Mouse (Mus musculus) frontal cortex, postnatal 10 days (tissue): ENCODE data around the gene Rrp8.
"Not testable (repeated sequence)": the region's sequence is repeated elsewhere in the genome, so short reads cannot be mapped to it uniquely, and the experiment has no call there.

ENCODE experiments used
- DNase-seq, 2 experiments: peaks; one replicate each; pipeline ENCODE4 v3.0.0; 2022; ENCODE audit warnings: low spot score in 2 of 2, mixed read lengths in 1 of 2

Rrp8 gene

GRCm38 (mm10) chr7:105747776-105748175 lies 10.6 kb upstream of the Rrp8 start:
- DNase-seq: no peak

- DNase-seq: peak; percentile 78 to 86
These were observed 6.9 kb upstream of the Rrp8 start, which contains the start of gene Taf10 for GRCm38 (mm10) chr7:105743926-105744590. Gene Taf10, minus strand, starts transcription at chr7:105744361.

- DNase-seq: not testable (repeated sequence)
These were observed 6.2 kb upstream of the Rrp8 start for GRCm38 (mm10) chr7:105743246-105743925.

- DNase-seq: not testable (repeated sequence)
These were observed 5.5 kb upstream of the Rrp8 start for GRCm38 (mm10) chr7:105742539-105743215.

- peak in 1 of 2 experiments; percentile 4 for DNase-seq
These were observed 4.8 kb upstream of the Rrp8 start for GRCm38 (mm10) chr7:105741978-105742377.

GRCm38 (mm10) chr7:105740851-105741250 lies 3.7 kb upstream of the Rrp8 start:
- DNase-seq: no peak

- DNase-seq: no peak
These were observed 3.1 kb upstream of the Rrp8 start for GRCm38 (mm10) chr7:105740089-105740795.

- no peak for DNase-seq
These were observed 1.8 kb upstream of the Rrp8 start for GRCm38 (mm10) chr7:105738948-105739347.

GRCm38 (mm10) chr7:105738286-105738685 lies 1.1 kb upstream of the Rrp8 start:
- no peak for DNase-seq

- no peak for DNase-seq
These were observed 463 bp upstream of the Rrp8 start for GRCm38 (mm10) chr7:105737648-105738047.

- DNase-seq: peak; percentile 81 to 88
These were observed 802 bp downstream of the Rrp8 start, which contains the start of gene Ilk for GRCm38 (mm10) chr7:105736264-105736901. Gene Ilk, plus strand, starts transcription at chr7:105736592.

GRCm38 (mm10) chr7:105735464-105735863 lies 1.7 kb downstream of the Rrp8 start:
- not testable (repeated sequence) for DNase-seq

GRCm38 (mm10) chr7:105734826-105735225 lies 2.4 kb downstream of the Rrp8 start:
- no peak for DNase-seq

- no peak for DNase-seq
These were observed 3.3 kb downstream of the Rrp8 start for GRCm38 (mm10) chr7:105733836-105734235.

- DNase-seq: no peak
These were observed 8.3 kb downstream of the Rrp8 start for GRCm38 (mm10) chr7:105728701-105729428.

- no peak for DNase-seq
These were observed 10.2 kb downstream of the Rrp8 start for GRCm38 (mm10) chr7:105726980-105727325.

GRCm38 (mm10) chr7:105726144-105726979 lies 10.8 kb downstream of the Rrp8 start:
- peak in 1 of 2 experiments; percentile 54 for DNase-seq

GRCm38 (mm10) chr7:105721916-105722315 lies 15.3 kb downstream of the Rrp8 start:
- DNase-seq: no peak

- DNase-seq: no peak
These were observed 21.8 kb downstream of the Rrp8 start for GRCm38 (mm10) chr7:105715366-105715765.

- no peak for DNase-seq
These were observed 28.5 kb downstream of the Rrp8 start for GRCm38 (mm10) chr7:105708733-105709132.
